Mouse (Mus musculus): ENCODE measurements at regions not wholly inside any gene's neighbourhood (a gene's known extent, or its start where the extent isn't known, plus 50 kb on each side); places are given as distances from the start of the nearest gene placed in this dataset.

DNA sequence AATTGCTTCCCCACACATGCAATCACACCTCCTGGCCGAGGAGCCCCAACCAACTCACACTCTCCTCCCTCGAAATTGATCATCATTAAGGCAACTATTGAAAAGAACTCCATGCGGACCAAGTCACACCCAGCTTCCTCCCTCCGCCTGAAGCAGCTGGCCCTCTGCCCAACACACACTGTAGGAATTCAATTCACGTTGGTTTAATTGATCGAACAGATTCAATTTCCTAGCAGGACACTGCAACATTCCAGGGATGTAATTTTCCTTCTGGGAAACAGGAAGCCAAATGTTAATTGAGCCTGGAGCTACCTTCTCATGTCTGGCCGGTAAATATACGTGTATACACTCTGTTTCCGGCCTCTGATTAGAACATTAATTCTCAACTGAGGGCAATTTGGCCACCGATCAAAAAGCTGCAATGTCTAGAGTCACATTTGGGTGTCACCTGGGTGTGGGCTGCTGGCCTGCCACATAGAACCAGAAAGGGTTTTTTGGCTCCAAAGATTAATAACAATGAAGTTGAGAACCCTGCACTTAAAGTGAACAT lies 500.7 kb upstream of the Tmem132c start:
- no peak for DNase-seq

- no peak for DNase-seq
Observed at GRCm38 (mm10) chr5:126755107-126755506, 486.5 kb upstream of the Tmem132c start.

- DNase-seq = no peak
Observed at GRCm38 (mm10) chr5:126765037-126765707, 476.4 kb upstream of the Tmem132c start.

- DNase-seq = no peak
Observed at GRCm38 (mm10) chr5:126769031-126769430, 472.6 kb upstream of the Tmem132c start.

- DNase-seq = peak; percentile 49 to 78
Observed at GRCm38 (mm10) chr5:126787706-126788610, 453.6 kb upstream of the Tmem132c start.

DNA sequence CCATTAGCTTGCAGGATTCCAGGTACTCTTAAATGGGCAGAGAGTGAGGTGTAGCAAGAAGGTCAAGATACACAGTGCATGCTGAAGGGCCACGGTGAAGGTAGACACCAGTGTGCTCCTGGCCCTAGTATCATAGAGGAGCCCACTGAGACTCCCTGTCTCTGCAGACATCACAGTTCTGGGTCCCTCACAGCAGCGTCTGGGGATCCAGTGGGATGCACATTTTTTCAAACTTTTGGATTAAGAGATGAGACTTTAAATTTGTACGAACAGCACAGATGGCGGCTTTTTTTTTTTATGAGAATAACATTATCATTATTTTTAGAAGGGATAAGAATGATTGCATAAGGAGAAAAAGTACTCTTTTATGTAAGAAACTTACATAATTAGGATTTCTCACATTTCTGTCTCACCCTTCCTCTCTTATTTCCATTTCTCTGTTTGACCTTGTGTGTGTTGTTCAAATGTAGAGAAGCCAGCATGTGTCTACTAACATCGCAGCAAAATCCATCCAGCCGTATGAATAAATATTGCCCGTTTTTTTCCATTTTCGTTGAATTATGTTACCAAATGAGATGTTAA lies 441.8 kb upstream of the Tmem132c start:
- DNase-seq = no peak

GRCm38 (mm10) chr5:126806656-126807055 lies 435.0 kb upstream of the Tmem132c start:
- DNase-seq = peak in 1 of 2 experiments; percentile 33

- DNase-seq = no peak
Observed at GRCm38 (mm10) chr5:126816069-126816468, 425.5 kb upstream of the Tmem132c start.

DNA sequence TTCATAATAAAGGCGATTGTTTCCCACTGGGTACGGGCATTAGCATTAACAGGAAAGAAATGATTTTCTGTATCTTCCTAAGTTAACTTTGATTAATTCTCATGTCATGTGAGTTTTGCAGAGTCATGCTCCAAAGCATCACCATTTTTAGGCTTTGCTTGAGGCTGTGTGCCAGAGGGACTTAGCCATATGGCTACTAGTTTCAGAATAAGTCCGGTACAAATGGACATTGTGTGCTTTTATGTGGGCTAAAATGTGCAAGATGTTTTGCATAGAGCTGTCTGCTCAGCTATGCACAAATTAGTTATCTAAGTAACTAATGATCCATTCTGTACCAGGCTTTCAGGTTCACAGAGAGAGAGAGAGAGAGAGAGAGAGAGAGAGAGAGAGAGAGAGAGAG lies 406.2 kb upstream of the Tmem132c start:
- DNase-seq = no peak

DNA sequence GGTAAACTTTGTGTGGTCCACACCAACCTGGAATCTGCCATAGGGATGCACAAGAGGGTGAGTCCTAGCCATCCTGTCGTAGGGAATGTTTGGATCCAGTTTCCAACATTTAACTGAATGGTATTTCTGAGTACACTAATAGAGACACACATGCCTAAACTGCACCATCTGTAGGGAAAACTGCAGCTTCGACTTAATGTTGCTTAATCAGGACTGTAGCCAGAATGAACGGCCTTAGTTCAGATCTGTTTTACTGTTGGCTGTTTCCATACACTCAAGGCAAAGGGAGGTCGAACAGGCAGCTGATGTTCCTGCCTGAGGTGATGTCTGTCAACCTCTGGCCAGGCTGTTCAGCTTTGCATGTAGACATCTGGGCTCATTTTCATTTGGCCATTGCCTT lies 399.0 kb upstream of the Tmem132c start:
- no peak for DNase-seq

- DNase-seq = no peak
Observed at GRCm38 (mm10) chr5:126862078-126862477, 379.5 kb upstream of the Tmem132c start.

DNA sequence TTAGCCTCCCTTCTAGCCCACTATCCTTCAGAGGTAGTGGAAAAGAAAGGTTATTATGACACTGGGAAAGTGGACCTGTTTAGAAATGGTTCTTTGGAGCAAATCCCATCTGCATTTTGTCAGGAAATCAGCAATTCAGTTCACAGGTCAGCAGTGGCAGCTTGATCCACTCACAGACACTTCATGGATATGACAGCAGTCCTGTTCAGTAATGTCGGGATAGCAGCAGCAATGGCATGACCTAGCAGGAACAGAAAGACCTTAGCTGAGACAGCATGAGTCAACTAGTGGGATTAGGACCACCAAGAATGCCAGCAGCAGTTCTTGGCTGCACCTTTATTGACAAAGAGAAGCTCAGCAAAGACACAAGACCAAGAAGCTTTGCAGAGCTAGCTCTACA lies 365.8 kb upstream of the Tmem132c start:
- DNase-seq = no peak

- no peak for DNase-seq
Observed at GRCm38 (mm10) chr5:126890710-126891109, 350.9 kb upstream of the Tmem132c start.

GRCm38 (mm10) chr5:126893063-126893462 lies 348.5 kb upstream of the Tmem132c start:
- DNase-seq = no peak

DNA sequence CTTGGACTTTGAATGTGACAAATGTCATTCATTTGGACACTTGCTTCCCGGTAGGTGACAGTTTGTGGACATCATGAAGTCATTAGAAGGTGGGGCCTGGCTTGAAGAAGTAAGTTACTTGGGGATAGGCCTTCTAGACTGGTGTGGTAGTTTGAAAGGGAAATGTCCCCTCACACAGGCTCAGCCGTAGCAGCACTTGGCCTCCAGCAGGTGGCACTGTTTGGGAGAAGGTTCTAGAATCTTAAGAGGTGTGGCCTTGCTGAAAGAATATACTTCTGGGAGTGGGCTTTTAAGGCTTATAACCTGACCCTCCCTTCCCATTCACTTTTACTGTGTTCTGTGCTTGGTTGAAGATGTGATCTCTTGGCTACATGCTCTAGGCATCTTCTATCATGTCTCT lies 331.5 kb upstream of the Tmem132c start:
- peak in 1 of 2 experiments; percentile 4 for DNase-seq

- no peak for DNase-seq
Observed at GRCm38 (mm10) chr5:126917300-126917699, 324.3 kb upstream of the Tmem132c start.

GRCm38 (mm10) chr5:126933466-126933865 lies 308.1 kb upstream of the Tmem132c start:
- DNase-seq = no peak

- DNase-seq = no peak
Observed at GRCm38 (mm10) chr5:126944861-126945260, 296.7 kb upstream of the Tmem132c start.

GRCm38 (mm10) chr5:126954189-126954588 lies 287.4 kb upstream of the Tmem132c start:
- no peak for DNase-seq

GRCm38 (mm10) chr5:126954634-126955033 lies 287.0 kb upstream of the Tmem132c start:
- DNase-seq = no peak

GRCm38 (mm10) chr5:126964577-126964976 lies 277.0 kb upstream of the Tmem132c start:
- DNase-seq = no peak

DNA sequence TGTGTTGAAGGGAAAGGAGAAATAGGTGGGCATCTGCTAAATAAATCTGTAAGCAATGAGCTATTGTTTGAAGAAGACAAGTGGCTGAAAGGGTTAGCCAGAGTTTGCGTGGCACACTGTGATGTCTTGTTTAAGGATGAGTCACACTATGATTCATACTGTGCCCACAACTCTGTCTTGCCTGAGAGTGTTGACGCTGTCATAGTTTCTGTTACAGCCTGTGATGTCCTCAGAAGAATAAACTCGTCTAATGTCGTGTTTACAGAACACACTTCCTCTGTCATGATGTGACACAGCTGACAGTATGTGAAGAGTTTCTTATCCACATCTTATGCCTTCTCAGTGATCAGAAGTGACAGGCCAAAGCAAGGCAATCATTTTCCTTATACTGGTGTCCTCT lies 274.5 kb upstream of the Tmem132c start:
- DNase-seq = no peak

DNA sequence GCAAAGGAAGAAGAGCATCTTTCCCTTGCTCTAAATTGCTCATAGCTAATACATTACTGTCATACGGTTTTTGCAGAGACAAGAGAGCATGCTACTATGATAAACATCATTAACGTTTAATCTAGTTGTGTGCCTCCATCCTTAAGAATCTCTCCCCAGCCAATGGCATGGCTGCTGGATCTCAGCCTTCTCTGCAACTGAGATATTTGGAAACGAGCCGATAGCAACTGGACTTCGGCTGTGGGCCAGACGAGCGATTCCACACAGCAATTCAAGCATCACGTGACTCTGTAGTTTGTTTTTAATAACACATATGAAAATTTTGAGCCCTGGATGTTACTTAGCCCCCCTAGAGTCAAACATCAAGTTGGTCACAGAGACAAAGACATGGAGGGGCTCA lies 272.2 kb upstream of the Tmem132c start:
- DNase-seq = no peak

All from kidney, postnatal 36 days (tissue).